Mouse (Mus musculus) thymus, adult 2 months (tissue): Measurements from ENCODE around the gene Alg12. TPM values are rescaled to one million over a fixed set of nuclear protein-coding genes. Genes with fewer than 3 reads are reported as not detected.
A peak's percentile ranks its signal among the peaks of the same experiment; 100 is the strongest.

ENCODE experiments used
- DNase-seq: peaks from one replicate; pipeline ENCODE4 v3.0.0; 2021
- H3K27ac ChIP-seq: fragments of 200-500 bp; 2 replicates; pipeline ENCODE4 v1.5.1; 2012; ENCODE audit warnings: low read length, control low read depth; ENCODE audit not compliant: control insufficient read depth, insufficient read depth
- H3K27me3 ChIP-seq: fragments of 200-500 bp; 2 replicates; pipeline ENCODE4 v1.6.1; 2012; ENCODE audit warnings: mild to moderate bottlenecking, low read length, moderate library complexity, mixed read lengths; ENCODE audit not compliant: control insufficient read depth, insufficient read depth
- H3K36me3 ChIP-seq: fragments of 200-500 bp; 2 replicates; pipeline ENCODE4 v1.6.1; 2012; ENCODE audit warnings: mild to moderate bottlenecking, low read length, moderate library complexity; ENCODE audit not compliant: control insufficient read depth, insufficient read depth
- H3K4me1 ChIP-seq: fragments of 200-500 bp; replicated peaks from 2 replicates; pipeline ENCODE4 v1.6.1; 2012; ENCODE audit warnings: low read length; ENCODE audit not compliant: control insufficient read depth, insufficient read depth
- H3K4me3 ChIP-seq: fragments of 200-500 bp; 2 replicates; pipeline ENCODE4 v1.5.1; 2012; ENCODE audit warnings: mild to moderate bottlenecking, low read length, control low read depth, moderate library complexity; ENCODE audit not compliant: control insufficient read depth, insufficient read depth
- CTCF ChIP-seq: fragments of 200-500 bp; IDR thresholded peaks from 2 replicates; pipeline ENCODE4 v1.5.1; 2012; ENCODE audit warnings: mild to moderate bottlenecking, control low read depth, low read length, moderate library complexity, borderline replicate concordance; ENCODE audit not compliant: control insufficient read depth, poor library complexity, insufficient read depth; ENCODE audit errors: extremely low read depth
- POLR2A ChIP-seq: fragments of 200-500 bp; IDR thresholded peaks from 2 replicates; pipeline ENCODE4 v1.6.1; 2012; ENCODE audit warnings: mild to moderate bottlenecking, low read length, control low read depth, moderate library complexity; ENCODE audit not compliant: control insufficient read depth, poor library complexity, insufficient read depth; ENCODE audit errors: extremely low read depth
- WGBS: fragments of 180-500 bp; shearing (Covaris S2); methylation state at CpG from one replicate; pipeline ENCODE4 v1.1.7; 2018; 5-methylcytosine and 5-hydroxymethylcytosine counted together
- polyA plus RNA-seq: library from polyadenylated mRNA; depleted of rRNA; stranded (reverse); fragments of >200 nt; gene quantifications from 2 replicates; pipeline ENCODE4 v1.2.3, GENCODE M21; 2012; rRNA removed

Gene Alg12
- polyA plus RNA-seq, 1 experiment, result 25.1 TPM

- TF ChIP-seq POLR2A (no peak), CTCF (no peak)
- no peak overlapping the region for H3K27ac ChIP-seq
- peaks cover 38% of the 10 kb centered on the region for H3K36me3 ChIP-seq
- H3K27me3 ChIP-seq, result no peaks in the 10 kb centered on the region
- H3K4me1 ChIP-seq, result 0 out of 2 replicates have a peak, but pooled peaks cover 2% of the 10 kb centered on the region
- 98% methylated on average over 4 of the region's 4 CpGs for WGBS
- H3K4me3 ChIP-seq, result no peak overlapping the region
- DNase-seq, result no peak
Measured at GRCm38 (mm10) chr15:88761551-88761950, 57.6 kb downstream of the Alg12 start.

- no peaks in the 10 kb centered on the region for H3K27me3 ChIP-seq
- H3K4me3 ChIP-seq, result no peak overlapping the region
- WGBS, result 88% methylated on average over 3 of the region's 3 CpGs
- no peak for DNase-seq
- H3K27ac ChIP-seq, result no peak overlapping the region
- H3K36me3 ChIP-seq, result peaks cover 38% of the 10 kb centered on the region
- peaks cover 14% of the 10 kb centered on the region for H3K4me1 ChIP-seq
- TF ChIP-seq POLR2A (no peak), CTCF (no peak)
Measured at GRCm38 (mm10) chr15:88758061-88758460, 61.1 kb downstream of the Alg12 start.

- H3K36me3 ChIP-seq, result peaks cover 26% of the 10 kb centered on the region
- WGBS, result 98% methylated on average over 18 of the region's 18 CpGs
Measured at GRCm38 (mm10) chr15:88755761-88756160, 63.4 kb downstream of the Alg12 start.

More at GRCm38 (mm10) chr15:88755761-88756160, 63.4 kb downstream of the Alg12 start:
- Histone ChIP-seq H3K27me3 (no peaks in the 10 kb centered on the region), H3K4me1 (peaks cover 16% of the 10 kb centered on the region), H3K4me3 (no peak overlapping the region), H3K27ac (peak overlapping the region; percentile 94)
- DNase-seq, result no peak
- TF ChIP-seq POLR2A (no peak), CTCF (no peak)

Other genes starting within 250 kb of the Alg12 start
- 0.09 TPM in 1 of 2 replicates, not detected in the other for gene Zdhhc25, start 219.0 kb downstream of the Alg12 start, polyA plus RNA-seq
- gene Brd1, start 85.1 kb downstream of the Alg12 start, polyA plus RNA-seq, result 35.8 and 38.4 TPM in 2 replicates
- 36.6 and 41.3 TPM in 2 replicates for gene Zbed4, start 67.7 kb downstream of the Alg12 start, polyA plus RNA-seq
- 38.3 and 45.1 TPM in 2 replicates for gene Creld2, start 328 bp upstream of the Alg12 start, polyA plus RNA-seq
- gene Pim3, start 42.9 kb upstream of the Alg12 start, polyA plus RNA-seq, result 35.8 and 46.3 TPM in 2 replicates
- 0.05 and 0.06 TPM in 2 replicates for gene Ttll8, start 135.1 kb upstream of the Alg12 start, polyA plus RNA-seq
- gene Mlc1, start 159.7 kb upstream of the Alg12 start, polyA plus RNA-seq, result 0.08 and 0.13 TPM in 2 replicates
- 0.20 and 2.2 TPM in 2 replicates for gene Mov10l1, start 163.6 kb upstream of the Alg12 start, polyA plus RNA-seq
- 0.04 and 0.15 TPM in 2 replicates for gene Panx2, start 240.4 kb upstream of the Alg12 start, polyA plus RNA-seq